Mouse (Mus musculus) mammary gland, adult 2 months (tissue): Measurements from ENCODE around the gene Eci2. TPM values are rescaled to one million over a fixed set of nuclear protein-coding genes. Genes with fewer than 3 reads are reported as not detected.

Source experiments
- polyA plus RNA-seq: library from polyadenylated mRNA; depleted of rRNA; stranded (reverse); fragments of >200 nt; gene quantifications from 2 replicates; pipeline ENCODE4 v1.2.3, GENCODE M21; 2012; ENCODE audit warnings: low replicate concordance; rRNA removed

The Eci2 gene
- 37.5 and 99.3 TPM in 2 replicates for polyA plus RNA-seq

DNA sequence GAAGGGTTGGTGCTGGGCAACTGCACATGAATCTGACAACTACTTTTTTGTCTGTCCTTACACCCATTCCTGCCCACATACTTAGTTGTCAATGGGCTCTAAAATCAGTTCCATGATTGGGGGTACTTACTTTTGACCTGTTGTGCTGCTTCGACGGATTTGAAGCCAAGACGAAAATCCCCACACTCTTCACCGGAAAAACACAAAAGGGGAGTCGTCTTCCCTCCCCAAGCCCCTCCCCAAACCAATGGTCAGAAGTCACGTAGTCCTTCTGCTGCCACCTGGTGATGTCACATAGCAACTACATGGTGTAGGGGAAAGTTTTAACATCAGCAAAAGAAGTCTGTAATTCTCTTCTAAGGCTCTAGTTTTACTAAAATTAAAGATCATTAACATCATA lies at the start of gene Eci2:
Gene Eci2 (minus strand): TSS at position 218 of the 400 bp plus-strand sequence.

GRCm38 (mm10) chr13:34963511-34964397 lies 63.1 kb downstream of the Eci2 start, which contains the start of gene Eci3:
TSS of gene Eci3 (minus strand) at chr13:34963810.

Other genes with a start within 250 kb of the Eci2 start
- 6.6 and 19.8 TPM in 2 replicates for gene Prpf4b, start 151.8 kb downstream of the Eci2 start, polyA plus RNA-seq
- 0.32 and 0.61 TPM in 2 replicates for gene Fam217a, start 102.8 kb downstream of the Eci2 start, polyA plus RNA-seq
- not detected in 2 replicates for gene 4933417A18Rik, start 102.7 kb downstream of the Eci2 start, polyA plus RNA-seq
- gene Eci3, start 63.3 kb downstream of the Eci2 start, polyA plus RNA-seq, result 1.9 and 5.5 TPM in 2 replicates